Mouse (Mus musculus): ENCODE measurements around the gene Thy1. TPM values are rescaled to one million over a fixed set of nuclear protein-coding genes. Genes with fewer than 3 reads are reported as not detected.

Thy1 gene
- 0.27 and 0.55 TPM in 2 replicates for polyA plus RNA-seq (2015; fragmentation: Nextera tagmentation; extraction: Ambion mirVana)

DNA sequence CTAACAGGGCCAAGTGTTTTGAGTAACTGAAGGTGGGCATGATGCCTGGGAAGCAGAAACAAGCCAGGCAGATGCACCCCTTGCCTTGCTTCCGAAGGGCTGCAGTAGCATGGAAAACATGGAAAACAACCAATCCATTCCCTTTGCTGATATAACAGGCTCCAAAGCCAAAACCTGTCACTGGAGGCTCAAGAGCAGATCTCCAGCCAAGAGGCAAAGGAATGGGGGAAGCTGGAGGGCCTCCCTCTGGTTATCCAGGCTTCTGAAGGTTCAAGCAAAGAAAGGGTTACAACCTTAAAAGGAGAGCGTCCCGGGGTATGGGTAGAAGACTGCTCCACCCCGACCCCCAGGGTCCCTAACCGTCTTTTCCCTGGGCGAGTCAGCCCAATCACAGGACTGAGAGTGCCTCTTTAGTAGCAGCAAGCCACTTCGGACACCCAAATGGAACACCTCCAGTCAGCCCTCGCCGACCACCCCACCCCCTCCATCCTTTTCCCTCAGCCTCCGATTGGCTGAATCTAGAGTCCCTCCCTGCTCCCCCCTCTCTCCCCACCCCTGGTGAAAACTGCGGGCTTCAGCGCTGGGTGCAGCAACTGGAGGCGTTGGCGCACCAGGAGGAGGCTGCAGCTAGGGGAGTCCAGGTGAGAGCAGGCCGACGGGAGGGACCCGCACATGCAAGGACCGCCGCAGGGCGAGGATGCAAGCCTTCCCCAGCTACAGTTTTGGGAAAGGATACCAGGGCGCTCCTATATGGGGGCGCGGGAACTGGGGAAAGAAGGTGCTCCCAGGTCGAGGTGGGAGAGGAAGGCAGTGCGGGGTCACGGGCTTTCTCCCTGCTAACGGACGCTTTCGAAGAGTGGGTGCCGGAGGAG, at the start of gene Thy1:
TSS of gene Thy1 (plus strand) at position 549 of the 872 bp plus-strand sequence.
- peak within 1 kb of the TSS; percentile 68 for H3K9ac ChIP-seq
- no peaks in the 10 kb centered on the region for H3K36me3 ChIP-seq
- H3K9me3 ChIP-seq: no peaks in the 10 kb centered on the region
- ATAC-seq (ENCODE audit: low FRiP score): peak; percentile 77
- H3K4me3 ChIP-seq: peak within 1 kb of the TSS; percentile 43
- peaks cover 19% of the 10 kb centered on the region for H3K4me1 ChIP-seq (replicated peaks)
- peak within 1 kb of the TSS; percentile 80 for H3K4me2 ChIP-seq
- H3K27me3 ChIP-seq: peaks cover 50% of the 10 kb centered on the region
- H3K27ac ChIP-seq: no peak within 1 kb of the TSS
- WGBS: under 1% methylated on average over 29 of the region's 30 CpGs

GRCm38 (mm10) chr9:43997681-43998080, 45.5 kb upstream of the Thy1 start:
- Histone ChIP-seq H3K9ac (no peak overlapping the region), H3K4me2 (no peak overlapping the region), H3K27me3 (0 out of 2 replicates have a peak, but pooled peaks cover 2% of the 10 kb centered on the region), H3K4me3 (no peak overlapping the region), H3K36me3 (no peaks in the 10 kb centered on the region), H3K4me1 (replicated peaks) (peaks cover 13% of the 10 kb centered on the region), H3K9me3 (no peaks in the 10 kb centered on the region), H3K27ac (no peak overlapping the region)
- no peak for ATAC-seq (ENCODE audit: low FRiP score)
- 87% methylated on average over 2 of the region's 2 CpGs for WGBS

DNA sequence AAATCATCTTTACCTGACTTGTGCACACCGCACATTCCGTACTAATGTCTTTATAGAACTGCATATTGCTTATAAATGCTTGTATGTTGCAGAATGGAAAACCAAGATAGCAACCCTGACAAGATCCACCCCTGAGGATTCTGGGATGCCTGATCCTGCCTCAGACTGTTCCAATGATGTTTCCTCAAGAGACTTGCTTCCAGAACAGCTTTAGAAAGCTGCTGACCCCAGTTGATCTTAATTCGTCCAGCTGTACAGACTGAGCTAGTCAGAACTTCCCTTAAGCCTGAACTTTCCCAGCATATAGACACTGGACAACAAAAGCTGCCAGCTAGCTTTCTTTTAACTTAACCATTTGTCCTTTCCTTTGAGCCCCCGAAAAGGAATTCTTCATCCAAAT, 44.3 kb upstream of the Thy1 start:
- Histone ChIP-seq H3K4me1 (replicated peaks) (peaks cover 4% of the 10 kb centered on the region; the same call in 1 of the 2 replicates), H3K4me2 (no peak overlapping the region), H3K36me3 (no peaks in the 10 kb centered on the region), H3K27me3 (0 out of 2 replicates have a peak, but pooled peaks cover 2% of the 10 kb centered on the region), H3K9me3 (no peaks in the 10 kb centered on the region), H3K4me3 (no peak overlapping the region), H3K9ac (no peak overlapping the region), H3K27ac (no peak overlapping the region)
- no peak for ATAC-seq (ENCODE audit: low FRiP score)
- WGBS: 80% methylated on average over 4 of the region's 4 CpGs

DNA sequence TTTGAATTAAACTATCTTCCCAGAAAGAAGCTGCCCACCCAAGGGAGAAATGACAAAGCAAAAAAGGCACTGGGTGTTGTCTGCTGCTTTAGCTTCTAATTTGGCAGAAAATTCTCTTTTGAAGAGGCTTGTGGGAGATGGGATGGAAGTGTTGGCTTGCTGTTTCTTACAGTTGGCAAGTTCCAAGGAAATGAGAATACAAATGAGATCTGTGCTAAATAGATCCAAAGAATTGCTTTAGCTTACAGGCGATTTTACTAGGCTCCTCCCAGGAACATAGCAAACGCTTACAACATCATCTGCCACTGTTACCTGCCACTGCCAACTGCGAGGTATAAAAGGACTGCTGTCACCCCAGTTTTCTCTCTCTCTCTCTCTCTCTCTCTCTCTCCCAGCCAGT, 38.8 kb upstream of the Thy1 start:
- Histone ChIP-seq H3K4me1 (replicated peaks) (no peaks in the 10 kb centered on the region), H3K9me3 (no peaks in the 10 kb centered on the region), H3K36me3 (no peaks in the 10 kb centered on the region), H3K4me2 (no peak overlapping the region), H3K27me3 (no peaks in the 10 kb centered on the region), H3K27ac (no peak overlapping the region), H3K9ac (no peak overlapping the region), H3K4me3 (no peak overlapping the region)
- WGBS: 72% methylated on average over 3 of the region's 3 CpGs
- ATAC-seq (ENCODE audit: low FRiP score): no peak

- ATAC-seq (ENCODE audit: low FRiP score): no peak
- Histone ChIP-seq H3K36me3 (no peaks in the 10 kb centered on the region), H3K27me3 (no peaks in the 10 kb centered on the region), H3K4me2 (no peak overlapping the region), H3K9ac (no peak overlapping the region), H3K4me1 (replicated peaks) (no peaks in the 10 kb centered on the region), H3K4me3 (no peak overlapping the region), H3K9me3 (no peaks in the 10 kb centered on the region), H3K27ac (no peak overlapping the region)
- 91% methylated on average over 3 of the region's 3 CpGs for WGBS
These were observed 37.9 kb upstream of the Thy1 start for GRCm38 (mm10) chr9:44005305-44005704.

DNA sequence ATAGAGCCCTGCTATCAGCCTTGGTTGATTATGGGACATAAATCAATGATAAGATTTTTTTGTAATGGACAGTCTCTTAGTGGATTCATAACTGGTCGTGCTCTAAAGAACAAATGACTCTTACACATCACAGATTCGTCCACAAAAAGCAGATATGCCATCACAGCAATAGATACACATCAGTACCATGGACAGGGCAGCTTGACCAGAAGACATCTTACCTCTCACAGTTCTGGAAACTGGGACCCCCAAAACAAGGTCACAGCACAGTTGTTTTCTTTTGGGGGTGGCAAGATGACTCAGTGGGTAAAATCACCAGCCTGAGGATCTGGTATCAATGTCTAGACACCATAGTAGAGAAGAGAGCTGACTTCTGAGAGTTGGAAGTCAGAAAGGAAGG, 35.9 kb upstream of the Thy1 start:
- H3K4me2 ChIP-seq: no peak overlapping the region
- no peak for ATAC-seq (ENCODE audit: low FRiP score)
- H3K9ac ChIP-seq: no peak overlapping the region
- no peaks in the 10 kb centered on the region for H3K9me3 ChIP-seq
- WGBS: 75% methylated on average over 2 of the region's 2 CpGs
- no peak overlapping the region for H3K27ac ChIP-seq
- no peaks in the 10 kb centered on the region for H3K27me3 ChIP-seq
- H3K36me3 ChIP-seq: no peaks in the 10 kb centered on the region
- H3K4me1 ChIP-seq (replicated peaks): 0 out of 2 replicates have a peak, but pooled peaks cover 3% of the 10 kb centered on the region
- H3K4me3 ChIP-seq: no peak overlapping the region

GRCm38 (mm10) chr9:44007991-44008390, 35.2 kb upstream of the Thy1 start:
- 68% methylated on average over 3 of the region's 3 CpGs for WGBS
- peaks cover 9% of the 10 kb centered on the region for H3K4me1 ChIP-seq (replicated peaks)
- no peak overlapping the region for H3K4me2 ChIP-seq
- no peak overlapping the region for H3K27ac ChIP-seq
- no peaks in the 10 kb centered on the region for H3K9me3 ChIP-seq
- H3K4me3 ChIP-seq: no peak overlapping the region
- no peaks in the 10 kb centered on the region for H3K27me3 ChIP-seq
- H3K9ac ChIP-seq: no peak overlapping the region
- no peaks in the 10 kb centered on the region for H3K36me3 ChIP-seq
- no peak for ATAC-seq (ENCODE audit: low FRiP score)

- 84% methylated on average over 3 of the region's 3 CpGs for WGBS
These were observed 32.3 kb upstream of the Thy1 start for GRCm38 (mm10) chr9:44010900-44011299.

GRCm38 (mm10) chr9:44011668-44012067, 31.5 kb upstream of the Thy1 start:
- 87% methylated on average over 5 of the region's 5 CpGs for WGBS
- ATAC-seq (ENCODE audit: low FRiP score): no peak
- Histone ChIP-seq H3K9ac (no peak overlapping the region), H3K27me3 (no peaks in the 10 kb centered on the region), H3K4me1 (replicated peaks) (peaks cover 18% of the 10 kb centered on the region), H3K9me3 (no peaks in the 10 kb centered on the region), H3K4me2 (no peak overlapping the region), H3K4me3 (no peak overlapping the region), H3K27ac (no peak overlapping the region), H3K36me3 (no peaks in the 10 kb centered on the region)

More at GRCm38 (mm10) chr9:44010900-44011299, 32.3 kb upstream of the Thy1 start:
- no peaks in the 10 kb centered on the region for H3K36me3 ChIP-seq
- ATAC-seq (ENCODE audit: low FRiP score): no peak
- no peak overlapping the region for H3K9ac ChIP-seq
- H3K4me3 ChIP-seq: no peak overlapping the region
- no peak overlapping the region for H3K27ac ChIP-seq
- no peaks in the 10 kb centered on the region for H3K9me3 ChIP-seq
- peaks cover 18% of the 10 kb centered on the region for H3K4me1 ChIP-seq (replicated peaks)
- H3K27me3 ChIP-seq: no peaks in the 10 kb centered on the region
- no peak overlapping the region for H3K4me2 ChIP-seq

DNA sequence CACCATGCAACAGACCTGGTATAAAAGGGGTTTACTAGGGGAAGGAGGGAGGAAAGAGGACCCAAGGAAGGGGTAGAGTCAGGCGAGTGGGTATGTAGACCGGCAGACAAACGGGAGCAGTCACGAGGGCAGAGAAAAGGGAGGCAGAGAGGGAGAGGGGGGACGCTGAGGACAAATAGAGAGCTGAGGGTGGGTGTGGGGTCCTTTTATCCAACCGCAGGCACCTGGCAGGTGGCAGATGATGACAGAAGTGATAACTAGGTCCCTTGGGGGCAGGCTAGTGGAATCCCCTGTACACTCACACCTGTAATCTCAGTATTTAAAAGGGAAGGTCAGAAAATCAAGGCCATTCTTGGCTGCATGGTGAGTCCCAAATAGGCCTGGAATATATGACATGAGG, 31.0 kb upstream of the Thy1 start:
- H3K4me2 ChIP-seq: no peak overlapping the region
- no peak overlapping the region for H3K4me3 ChIP-seq
- ATAC-seq (ENCODE audit: low FRiP score): no peak
- no peaks in the 10 kb centered on the region for H3K36me3 ChIP-seq
- H3K27me3 ChIP-seq: no peaks in the 10 kb centered on the region
- no peak overlapping the region; the same call in 1 of the 2 replicates for H3K9ac ChIP-seq
- peaks cover 18% of the 10 kb centered on the region for H3K4me1 ChIP-seq (replicated peaks)
- 80% methylated on average over 6 of the region's 6 CpGs for WGBS
- H3K9me3 ChIP-seq: no peaks in the 10 kb centered on the region
- H3K27ac ChIP-seq: no peak overlapping the region

DNA sequence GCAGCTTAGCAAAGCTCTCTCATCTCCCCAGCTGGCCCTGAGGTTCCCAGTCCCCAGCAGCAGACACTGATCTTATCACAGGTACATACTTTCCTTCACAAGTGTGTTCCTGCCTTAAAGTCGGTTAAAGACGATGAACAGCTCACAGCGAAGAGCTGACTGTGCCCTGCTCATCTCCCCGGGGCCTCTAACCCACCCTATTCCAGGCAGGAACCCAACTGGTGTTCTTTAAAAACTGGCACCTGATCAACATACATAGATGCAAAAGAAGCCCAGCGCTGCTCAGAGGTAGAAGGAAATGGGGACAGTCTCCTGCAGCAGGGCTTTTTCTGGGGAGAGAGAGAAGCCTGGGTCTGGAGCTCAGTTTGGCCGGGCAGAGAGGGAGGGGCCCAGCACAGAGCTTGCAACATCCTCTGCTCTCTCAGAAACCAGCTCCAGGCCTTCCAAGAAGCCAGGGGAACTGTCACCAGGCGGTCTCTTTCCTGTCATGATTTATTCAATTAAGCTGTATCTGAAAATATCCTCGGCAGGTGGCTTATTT, 30.4 kb upstream of the Thy1 start:
- peak overlapping the region; percentile 30; the same call in 1 of the 2 replicates for H3K27ac ChIP-seq
- no peak for ATAC-seq (ENCODE audit: low FRiP score)
- no peak overlapping the region for H3K4me3 ChIP-seq
- peak overlapping the region; percentile 31; the same call in 1 of the 2 replicates for H3K9ac ChIP-seq
- H3K9me3 ChIP-seq: no peaks in the 10 kb centered on the region
- WGBS: 56% methylated on average over 8 of the region's 8 CpGs
- H3K36me3 ChIP-seq: no peaks in the 10 kb centered on the region
- H3K27me3 ChIP-seq: no peaks in the 10 kb centered on the region
- H3K4me1 ChIP-seq (replicated peaks): peaks cover 18% of the 10 kb centered on the region
- no peak overlapping the region for H3K4me2 ChIP-seq

GRCm38 (mm10) chr9:44013781-44014180, 29.4 kb upstream of the Thy1 start:
- no peaks in the 10 kb centered on the region for H3K27me3 ChIP-seq
- WGBS: 69% methylated on average over 6 of the region's 6 CpGs
- H3K4me3 ChIP-seq: no peak overlapping the region
- no peak overlapping the region for H3K9ac ChIP-seq
- peaks cover 18% of the 10 kb centered on the region for H3K4me1 ChIP-seq (replicated peaks)
- H3K27ac ChIP-seq: no peak overlapping the region
- ATAC-seq (ENCODE audit: low FRiP score): no peak
- H3K36me3 ChIP-seq: no peaks in the 10 kb centered on the region
- H3K4me2 ChIP-seq: no peak overlapping the region
- H3K9me3 ChIP-seq: no peaks in the 10 kb centered on the region

All from hindbrain, embryonic 13.5 days (tissue).